Mouse (Mus musculus): ENCODE results near the gene Serpina10. TPM values are rescaled to one million over a fixed set of nuclear protein-coding genes. Genes with fewer than 3 reads are reported as not detected.
"Not testable (repeated sequence)": the region's sequence is repeated elsewhere in the genome, so short reads cannot be mapped to it uniquely, and the experiment has no call there.

Serpina10 gene
- polyA plus RNA-seq, 1 experiment = not detected

GRCm38 (mm10) chr12:103615141-103615540 lies 16.1 kb downstream of the Serpina10 start:
- TF ChIP-seq POLR2A (IDR thresholded peaks at IDR 0.05; ENCODE audit: borderline replicate concordance, extremely low read depth, insufficient read depth, insufficient read length, poor library complexity, severe bottlenecking) = no peak
- no peak for TF ChIP-seq CTCF (IDR thresholded peaks at IDR 0.05; ENCODE audit: borderline replicate concordance, extremely low read depth, insufficient read depth, insufficient read length)
- no peak for DNase-seq (ENCODE audit: low read depth)

- TF ChIP-seq POLR2A (IDR thresholded peaks at IDR 0.05; ENCODE audit: borderline replicate concordance, extremely low read depth, insufficient read depth, insufficient read length, poor library complexity, severe bottlenecking) = no peak
- no peak for TF ChIP-seq CTCF (IDR thresholded peaks at IDR 0.05; ENCODE audit: borderline replicate concordance, extremely low read depth, insufficient read depth, insufficient read length)
- no peak for DNase-seq (ENCODE audit: low read depth)
Observed at GRCm38 (mm10) chr12:103601839-103602238, 29.4 kb downstream of the Serpina10 start.

- no peak for DNase-seq (ENCODE audit: low read depth)
- TF ChIP-seq CTCF (IDR thresholded peaks at IDR 0.05; ENCODE audit: borderline replicate concordance, extremely low read depth, insufficient read depth, insufficient read length) (no peak), POLR2A (IDR thresholded peaks at IDR 0.05; ENCODE audit: borderline replicate concordance, extremely low read depth, insufficient read depth, insufficient read length, poor library complexity, severe bottlenecking) (no peak)
Observed at GRCm38 (mm10) chr12:103600364-103600763, 30.9 kb downstream of the Serpina10 start.

- TF ChIP-seq POLR2A (IDR thresholded peaks at IDR 0.05; ENCODE audit: borderline replicate concordance, extremely low read depth, insufficient read depth, insufficient read length, poor library complexity, severe bottlenecking) = no peak
- no peak for TF ChIP-seq CTCF (IDR thresholded peaks at IDR 0.05; ENCODE audit: borderline replicate concordance, extremely low read depth, insufficient read depth, insufficient read length)
- DNase-seq (ENCODE audit: low read depth) = no peak
Observed at GRCm38 (mm10) chr12:103598411-103598810, 32.8 kb downstream of the Serpina10 start.

- TF ChIP-seq CTCF (IDR thresholded peaks at IDR 0.05; ENCODE audit: borderline replicate concordance, extremely low read depth, insufficient read depth, insufficient read length) = no peak
- no peak for TF ChIP-seq POLR2A (IDR thresholded peaks at IDR 0.05; ENCODE audit: borderline replicate concordance, extremely low read depth, insufficient read depth, insufficient read length, poor library complexity, severe bottlenecking)
- no peak for DNase-seq (ENCODE audit: low read depth)
Observed at GRCm38 (mm10) chr12:103583771-103584170, 47.5 kb downstream of the Serpina10 start.

- DNase-seq (ENCODE audit: low read depth) = not testable (repeated sequence)
Observed at GRCm38 (mm10) chr12:103578148-103578547, 53.1 kb downstream of the Serpina10 start.

- DNase-seq (ENCODE audit: low read depth) = no peak
- TF ChIP-seq CTCF (IDR thresholded peaks at IDR 0.05; ENCODE audit: borderline replicate concordance, extremely low read depth, insufficient read depth, insufficient read length) = no peak
Observed at GRCm38 (mm10) chr12:103569690-103570089, 61.6 kb downstream of the Serpina10 start.

- TF ChIP-seq POLR2A (IDR thresholded peaks at IDR 0.05; ENCODE audit: borderline replicate concordance, extremely low read depth, insufficient read depth, insufficient read length, poor library complexity, severe bottlenecking) (no peak), CTCF (IDR thresholded peaks at IDR 0.05; ENCODE audit: borderline replicate concordance, extremely low read depth, insufficient read depth, insufficient read length) (peak; percentile 27; the same call in 1 of the 2 replicates)
- peak; percentile 10 for DNase-seq (ENCODE audit: low read depth)
Observed at GRCm38 (mm10) chr12:103567129-103567528, 64.1 kb downstream of the Serpina10 start.

GRCm38 (mm10) chr12:103565151-103565550 lies 66.1 kb downstream of the Serpina10 start:
- TF ChIP-seq CTCF (IDR thresholded peaks at IDR 0.05; ENCODE audit: borderline replicate concordance, extremely low read depth, insufficient read depth, insufficient read length) (no peak), POLR2A (IDR thresholded peaks at IDR 0.05; ENCODE audit: borderline replicate concordance, extremely low read depth, insufficient read depth, insufficient read length, poor library complexity, severe bottlenecking) (no peak)
- no peak for DNase-seq (ENCODE audit: low read depth)

Other genes with a start within 250 kb of the Serpina10 start
- 17.7 and 18.0 TPM in 2 replicates for gene Otub2, start 242.8 kb downstream of the Serpina10 start, polyA plus RNA-seq (2012; rRNA removed)
- gene 9330161L09Rik, start 223.6 kb downstream of the Serpina10 start, polyA plus RNA-seq (2012; rRNA removed) = 2.1 and 3.6 TPM in 2 replicates
- gene Ddx24, start 205.6 kb downstream of the Serpina10 start, polyA plus RNA-seq (2012; rRNA removed) = 65.2 and 82.8 TPM in 2 replicates
- gene Ifi27, start 197.2 kb downstream of the Serpina10 start, polyA plus RNA-seq (2012; rRNA removed) = 10.6 and 11.2 TPM in 2 replicates
- 5.1 and 7.3 TPM in 2 replicates for gene Ifi27l2a, start 187.8 kb downstream of the Serpina10 start, polyA plus RNA-seq (2012; rRNA removed)
- not detected in 2 replicates for gene Ifi27l2b, start 174.2 kb downstream of the Serpina10 start, polyA plus RNA-seq (2012; rRNA removed)
- 3.6 and 3.7 TPM in 2 replicates for gene Ppp4r4, start 99.2 kb downstream of the Serpina10 start, polyA plus RNA-seq (2012; rRNA removed)
- gene Serpina6, start 25.8 kb upstream of the Serpina10 start, polyA plus RNA-seq (2012; rRNA removed) = 0.26 TPM in 1 of 2 replicates, not detected in the other
- gene Serpina16, start 44.7 kb upstream of the Serpina10 start, polyA plus RNA-seq (2012; rRNA removed) = not detected in 2 replicates
- not detected in 2 replicates for gene Serpina1f, start 64.1 kb upstream of the Serpina10 start, polyA plus RNA-seq (2012; rRNA removed)
- not detected in 2 replicates for gene Serpina1d, start 142.1 kb upstream of the Serpina10 start, polyA plus RNA-seq (2012; rRNA removed)
- gene Serpina1b, start 198.9 kb upstream of the Serpina10 start, polyA plus RNA-seq (2012; rRNA removed) = 0.14 and 0.20 TPM in 2 replicates
- 0.12 TPM in 1 of 2 replicates, not detected in the other for gene Serpina1a, start 232.1 kb upstream of the Serpina10 start, polyA plus RNA-seq (2012; rRNA removed)

Measured in brain, embryonic 14.5 days (tissue).